Mouse (Mus musculus): ENCODE measurements around the gene Purb. TPM values are rescaled to one million over a fixed set of nuclear protein-coding genes. Genes with fewer than 3 reads are reported as not detected.
"Not testable (repeated sequence)": the region's sequence is repeated elsewhere in the genome, so short reads cannot be mapped to it uniquely, and the experiment has no call there.

The Purb gene
- total RNA-seq, 2 experiments from 2014 or later: 38.3 to 51.3 TPM

GRCm38 (mm10) chr11:6445441-6445840 lies 30.3 kb downstream of the Purb start:
- no peak for ATAC-seq (replicated peaks; ENCODE audit: poor library complexity)

DNA sequence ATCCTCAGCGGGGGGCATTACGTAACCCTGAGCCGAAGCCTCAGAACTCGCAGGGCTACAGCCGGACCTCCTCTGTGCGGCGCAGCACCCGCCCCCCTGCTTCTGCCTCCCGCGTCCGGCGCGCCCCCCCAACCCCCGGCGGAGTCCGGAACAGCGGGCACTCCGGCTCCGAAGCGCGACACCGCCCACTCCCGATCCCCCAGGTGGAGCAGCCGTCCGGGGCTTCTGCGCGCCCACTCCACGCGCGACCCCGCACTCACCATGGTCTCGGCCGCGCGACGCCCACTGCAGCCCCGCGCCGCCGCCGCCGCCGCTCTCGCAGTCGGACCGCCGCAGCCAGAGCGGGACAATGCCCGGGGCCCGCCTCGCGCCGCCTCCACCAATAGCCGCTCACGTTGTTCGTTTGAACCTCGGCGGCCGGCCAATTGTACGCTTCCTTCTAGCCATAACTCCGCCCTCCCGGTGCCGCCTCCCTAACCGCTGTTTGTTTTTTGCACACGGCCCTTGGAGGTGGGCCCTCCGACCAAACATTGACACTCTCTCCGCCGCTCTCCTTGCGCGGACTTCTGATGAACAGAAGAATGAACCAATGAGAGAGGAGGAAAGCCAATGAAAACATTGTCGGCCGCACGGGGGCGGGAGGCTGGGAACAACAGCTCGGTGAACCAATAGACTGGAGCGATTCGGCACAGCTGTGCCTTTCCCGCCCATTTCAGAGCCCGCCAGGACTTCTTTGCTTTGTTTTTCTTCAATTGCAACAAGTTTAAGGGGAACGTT lies 31.5 kb downstream of the Purb start, which contains the start of gene H2afv:
TSS of gene H2afv (minus strand) at position 367 of the 777 bp plus-strand sequence.
- ATAC-seq (replicated peaks; ENCODE audit: poor library complexity): peak; percentile 94

DNA sequence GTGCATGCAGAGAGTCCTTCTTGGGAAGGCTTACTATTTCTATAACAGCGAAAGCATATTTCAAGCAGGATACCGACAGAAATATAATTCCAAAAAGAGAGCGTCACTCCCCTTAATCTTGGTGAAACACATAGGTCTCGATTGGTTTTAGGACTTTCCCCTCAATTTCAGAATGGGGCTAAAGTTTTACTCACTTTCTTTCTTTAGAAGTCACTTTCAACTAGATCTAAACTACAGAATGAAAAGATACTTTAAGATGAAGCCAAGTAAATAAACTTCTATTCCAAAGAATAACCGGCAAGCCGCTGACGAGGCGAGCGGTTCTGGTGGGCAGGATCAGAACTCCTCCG lies 32.0 kb downstream of the Purb start:
- ATAC-seq (replicated peaks; ENCODE audit: poor library complexity): no peak

DNA sequence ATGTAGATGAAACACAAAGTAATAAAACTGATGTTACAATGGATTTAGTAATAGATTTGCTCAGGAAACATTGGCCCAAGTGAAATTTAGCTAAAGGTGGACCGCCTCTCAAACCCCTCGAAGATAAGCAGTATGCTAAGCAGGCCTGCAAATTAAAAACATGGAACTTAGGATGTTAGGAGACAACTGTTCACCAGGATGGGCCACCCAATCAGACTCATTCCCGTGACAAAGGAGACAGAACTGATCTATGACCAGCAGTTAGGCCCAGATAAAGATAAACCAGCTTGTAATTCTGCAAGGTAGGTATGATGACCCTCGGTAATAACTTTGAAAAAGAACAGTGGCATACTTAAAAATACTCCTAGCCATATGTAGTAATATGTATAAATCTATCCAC lies 32.6 kb downstream of the Purb start:
- no peak for ATAC-seq (replicated peaks; ENCODE audit: poor library complexity)

- no peak for ATAC-seq (replicated peaks; ENCODE audit: poor library complexity)
Observed at GRCm38 (mm10) chr11:6442566-6442965, 33.2 kb downstream of the Purb start.

DNA sequence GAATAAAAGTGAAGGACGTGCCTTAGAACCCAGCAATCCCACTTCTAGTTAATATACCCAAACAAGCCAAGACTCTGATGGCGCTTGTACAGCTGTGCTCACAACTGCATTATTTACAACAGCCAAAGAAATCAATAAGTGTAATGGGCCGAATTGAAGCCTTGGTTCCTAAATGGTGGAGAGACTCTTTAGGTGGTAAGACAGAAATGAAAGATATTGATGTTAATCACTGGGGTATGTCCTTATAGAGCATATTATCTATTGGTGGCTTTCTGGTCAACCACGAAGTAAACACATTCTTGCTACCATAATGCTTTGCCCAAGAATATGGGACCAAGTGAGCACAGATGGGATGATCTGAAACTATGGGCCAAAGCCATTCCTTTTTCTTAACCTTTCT lies 35.5 kb downstream of the Purb start:
- ATAC-seq (replicated peaks; ENCODE audit: poor library complexity): no peak

GRCm38 (mm10) chr11:6437667-6438066 lies 38.0 kb downstream of the Purb start:
- ATAC-seq (replicated peaks; ENCODE audit: poor library complexity): no peak

GRCm38 (mm10) chr11:6436442-6436841 lies 39.3 kb downstream of the Purb start:
- ATAC-seq (replicated peaks; ENCODE audit: poor library complexity): peak; percentile 100

GRCm38 (mm10) chr11:6430186-6430585 lies 45.5 kb downstream of the Purb start:
- no peak for ATAC-seq (replicated peaks; ENCODE audit: poor library complexity)

DNA sequence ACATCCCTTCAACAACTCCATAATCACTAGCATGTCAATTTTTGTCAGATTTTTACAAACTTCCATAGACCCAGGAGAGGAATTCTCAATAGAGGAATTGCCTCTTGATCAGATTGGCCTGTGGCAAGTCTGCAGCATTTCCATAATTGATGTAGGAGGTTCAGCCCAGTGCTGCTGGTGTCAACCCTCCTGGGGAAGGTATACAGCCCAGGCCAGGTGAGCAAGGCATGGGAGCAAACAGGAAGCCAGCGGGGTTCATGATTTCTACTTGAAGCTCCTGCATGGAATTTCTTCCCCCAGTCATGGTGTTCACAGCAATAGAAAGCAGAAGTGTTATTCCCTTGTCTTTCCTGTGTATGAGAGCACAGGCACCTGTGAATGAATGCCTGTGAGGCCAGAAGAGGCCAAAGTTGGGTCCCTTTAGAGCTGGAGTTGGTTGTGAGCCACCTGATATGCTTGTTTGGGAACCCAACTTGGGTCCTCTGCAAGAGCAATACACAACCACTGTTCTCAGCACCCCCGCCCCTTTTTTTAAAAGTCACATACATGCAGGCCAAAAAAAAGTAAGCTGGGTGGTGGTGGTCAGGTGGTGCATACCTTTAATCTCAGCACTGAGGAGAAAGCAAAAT lies 54.9 kb downstream of the Purb start:
- ATAC-seq (replicated peaks; ENCODE audit: poor library complexity): no peak

DNA sequence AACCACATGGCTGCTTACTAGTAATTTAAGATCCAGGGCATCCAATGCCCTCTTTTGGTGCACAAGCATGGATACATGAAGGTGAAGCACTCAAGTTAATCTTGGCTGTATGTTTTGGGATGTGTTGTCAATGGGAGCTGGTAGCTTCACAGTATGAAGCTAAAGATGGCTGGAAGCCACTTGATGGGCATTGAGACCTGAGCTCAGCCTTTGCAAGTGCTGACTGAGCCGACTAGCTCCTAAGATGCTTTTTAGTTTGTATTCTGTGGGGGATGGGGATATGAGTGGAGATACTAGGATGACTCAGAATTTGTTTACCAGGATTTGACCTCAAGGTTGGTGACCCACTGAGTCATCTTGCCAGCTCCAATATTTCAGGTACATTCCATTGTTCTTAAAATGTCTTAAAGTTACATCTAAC lies 55.4 kb downstream of the Purb start:
- ATAC-seq (replicated peaks; ENCODE audit: poor library complexity): no peak

DNA sequence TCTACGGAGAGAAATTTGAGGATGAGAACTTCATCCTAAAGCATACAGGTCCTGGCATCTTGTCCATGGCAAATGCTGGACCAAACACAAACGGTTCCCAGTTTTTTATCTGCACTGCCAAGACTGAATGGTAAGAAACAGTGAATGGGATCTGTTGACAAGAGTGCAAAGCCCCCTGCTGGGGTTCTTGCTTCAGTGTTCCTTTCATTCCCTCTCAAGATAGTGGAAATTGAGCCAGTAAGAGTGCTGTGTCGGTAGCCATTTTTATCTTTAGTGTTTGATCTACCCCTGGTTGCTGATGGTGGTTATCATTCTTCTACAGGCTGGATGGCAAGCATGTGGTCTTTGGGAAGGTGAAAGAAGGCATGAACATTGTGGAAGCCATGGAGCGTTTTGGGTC lies 56.6 kb downstream of the Purb start:
- ATAC-seq (replicated peaks; ENCODE audit: poor library complexity): not testable (repeated sequence)

- no peak for ATAC-seq (replicated peaks; ENCODE audit: poor library complexity)
Observed at GRCm38 (mm10) chr11:6418751-6419150, 57.0 kb downstream of the Purb start.

Other genes starting within 250 kb of the Purb start
- not detected in 2 replicates for gene Npc1l1, start 245.8 kb downstream of the Purb start, total RNA-seq (2015)
- not detected in 2 replicates for gene Npc1l1, start 245.8 kb downstream of the Purb start, total RNA-seq (2017)
- 34.7 and 44.6 TPM in 2 replicates for gene Ddx56, start 208.1 kb downstream of the Purb start, total RNA-seq (2015)
- gene Ddx56, start 208.1 kb downstream of the Purb start, total RNA-seq (2017): 44.6 and 51.4 TPM in 2 replicates
- gene Tmed4, start 201.0 kb downstream of the Purb start, total RNA-seq (2015): 54.5 and 60.0 TPM in 2 replicates
- gene Tmed4, start 201.0 kb downstream of the Purb start, total RNA-seq (2017): 54.8 and 63.7 TPM in 2 replicates
- gene Ogdh, start 184.3 kb downstream of the Purb start, total RNA-seq (2015): 110 and 113 TPM in 2 replicates
- 84.7 and 91.1 TPM in 2 replicates for gene Ogdh, start 184.3 kb downstream of the Purb start, total RNA-seq (2017)
- 40.9 and 42.0 TPM in 2 replicates for gene Zmiz2, start 86.8 kb downstream of the Purb start, total RNA-seq (2015)
- 8.2 and 11.9 TPM in 2 replicates for gene Zmiz2, start 86.8 kb downstream of the Purb start, total RNA-seq (2017)
- 5,512 and 5,729 TPM in 2 replicates for gene Ppia, start 60.5 kb downstream of the Purb start, total RNA-seq (2015)
- gene Ppia, start 60.5 kb downstream of the Purb start, total RNA-seq (2017): 1,825 and 2,581 TPM in 2 replicates
- 174 and 176 TPM in 2 replicates for gene H2afv, start 31.5 kb downstream of the Purb start, total RNA-seq (2015)
- gene H2afv, start 31.5 kb downstream of the Purb start, total RNA-seq (2017): 134 and 144 TPM in 2 replicates
- 39.1 and 43.8 TPM in 2 replicates for gene Myo1g, start 45.0 kb upstream of the Purb start, total RNA-seq (2015)
- 47.1 and 49.6 TPM in 2 replicates for gene Myo1g, start 45.0 kb upstream of the Purb start, total RNA-seq (2017)
- 18.3 and 22.7 TPM in 2 replicates for gene Ccm2, start 71.0 kb upstream of the Purb start, total RNA-seq (2015)
- gene Ccm2, start 71.0 kb upstream of the Purb start, total RNA-seq (2017): 43.6 TPM in 2 replicates
- not detected in 2 replicates for gene Nacad, start 130.1 kb upstream of the Purb start, total RNA-seq (2015)
- gene Nacad, start 130.1 kb upstream of the Purb start, total RNA-seq (2017): not detected in 2 replicates
- gene Tbrg4, start 150.2 kb upstream of the Purb start, total RNA-seq (2015): 46.2 and 58.3 TPM in 2 replicates
- gene Tbrg4, start 150.2 kb upstream of the Purb start, total RNA-seq (2017): 36.7 and 52.1 TPM in 2 replicates
- not detected in 2 replicates for gene Wap, start 162.7 kb upstream of the Purb start, total RNA-seq (2015)
- gene Wap, start 162.7 kb upstream of the Purb start, total RNA-seq (2017): not detected in 2 replicates
- not detected in 2 replicates for gene Ramp3, start 182.6 kb upstream of the Purb start, total RNA-seq (2015)
- not detected in 2 replicates for gene Ramp3, start 182.6 kb upstream of the Purb start, total RNA-seq (2017)

Measured in megakaryocyte progenitor cell, adult 5-6 weeks (primary cell).